Mouse (Mus musculus) NIH3T3 (cell line): ENCODE measurements around the gene Glrx3.
A peak's percentile ranks its signal among the peaks of the same experiment; 100 is the strongest.

Source experiments
- DNase-seq: peaks from one replicate; pipeline ENCODE4 v3.0.0-alpha.2; 2012; ENCODE audit warnings: low read depth

Glrx3 gene

DNA sequence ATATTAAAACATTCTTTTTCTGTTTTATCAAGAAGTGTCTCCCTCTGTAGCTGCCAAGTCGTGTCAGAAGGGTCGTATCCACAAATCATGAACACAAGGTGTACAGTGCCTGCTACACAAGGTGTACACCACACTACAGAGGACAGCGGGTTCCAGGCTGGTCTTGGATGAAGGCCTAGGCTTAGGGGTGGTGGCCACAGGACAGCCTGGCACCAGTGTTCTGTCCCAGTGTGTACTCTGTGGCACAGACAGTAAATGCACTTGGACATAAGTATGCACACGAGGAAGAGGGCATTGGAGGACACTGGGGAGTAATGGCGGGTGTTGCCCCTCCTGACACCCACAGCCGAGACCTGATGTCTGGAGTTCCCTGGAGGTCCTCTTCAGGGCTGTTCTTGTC, 34.7 kb downstream of the Glrx3 start:
- no peak for DNase-seq

DNA sequence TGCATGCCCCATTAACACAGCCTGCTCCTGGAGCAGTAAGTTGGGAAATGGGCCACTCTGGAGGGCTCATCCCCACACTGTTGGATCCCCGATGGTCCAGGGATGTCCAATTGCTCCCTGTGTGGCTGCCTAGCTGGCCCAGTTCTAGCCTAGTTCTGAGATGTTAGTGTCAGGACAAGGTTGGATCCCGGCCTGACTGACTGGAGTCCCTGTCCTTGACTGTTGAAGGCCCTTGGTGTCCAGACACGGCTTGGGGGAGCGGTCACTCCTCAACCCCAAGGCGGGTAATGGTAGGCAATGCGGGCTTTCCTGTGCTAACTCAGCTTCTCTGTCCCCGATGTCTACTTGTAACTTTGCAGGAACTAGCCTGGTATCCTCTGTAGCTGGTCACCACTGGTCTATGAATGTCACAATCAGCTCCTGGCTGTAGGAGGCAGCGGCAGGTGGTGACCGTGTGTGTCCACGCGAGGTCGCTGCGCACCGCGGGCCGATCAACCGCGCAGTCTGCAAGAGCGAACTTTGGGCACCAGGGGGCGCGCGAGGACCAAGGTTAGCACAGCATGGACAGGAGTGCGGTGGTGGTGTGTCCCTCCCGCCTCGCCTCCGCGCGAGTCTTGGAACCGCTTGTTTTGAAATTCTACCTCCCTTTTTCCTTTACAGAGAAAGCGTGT, 40.7 kb downstream of the Glrx3 start:
- DNase-seq = peak; percentile 93

DNA sequence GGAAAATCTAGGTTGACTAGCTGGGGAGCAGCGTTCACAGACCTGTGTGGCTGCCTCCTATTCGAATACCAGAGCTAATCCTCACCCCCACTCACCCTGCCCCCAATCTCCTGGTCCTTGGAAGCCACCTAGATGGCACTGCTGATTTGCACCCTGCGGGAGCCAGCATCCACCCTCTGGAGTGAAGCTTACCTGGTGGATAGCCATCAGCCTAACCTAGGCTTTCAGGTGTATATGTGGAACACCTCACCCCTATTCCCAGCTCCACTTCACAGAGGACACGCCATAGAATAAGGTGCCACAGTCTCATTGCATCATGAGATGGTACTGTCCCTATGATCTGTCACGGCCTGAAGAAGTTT, 41.2 kb downstream of the Glrx3 start:
- no peak for DNase-seq

DNA sequence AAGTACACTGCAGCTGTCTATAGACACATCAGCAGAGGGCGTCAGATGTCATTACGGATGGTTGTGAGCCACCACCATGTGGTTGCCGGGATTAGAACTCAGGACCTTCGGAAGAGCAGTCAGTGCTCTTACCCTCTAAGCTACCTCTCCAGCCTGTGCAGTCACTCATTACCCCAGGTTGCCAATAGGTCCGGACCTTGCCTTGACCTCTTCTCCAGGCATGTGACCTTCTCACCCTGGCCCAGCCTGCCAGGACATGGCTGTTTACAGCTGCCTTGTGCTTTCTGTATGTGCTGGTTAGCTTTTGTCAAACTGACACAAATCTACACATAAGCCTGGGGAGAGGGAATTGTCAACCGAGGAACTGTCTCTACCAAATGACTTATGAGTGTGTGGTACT, 43.4 kb downstream of the Glrx3 start:
- no peak for DNase-seq

DNA sequence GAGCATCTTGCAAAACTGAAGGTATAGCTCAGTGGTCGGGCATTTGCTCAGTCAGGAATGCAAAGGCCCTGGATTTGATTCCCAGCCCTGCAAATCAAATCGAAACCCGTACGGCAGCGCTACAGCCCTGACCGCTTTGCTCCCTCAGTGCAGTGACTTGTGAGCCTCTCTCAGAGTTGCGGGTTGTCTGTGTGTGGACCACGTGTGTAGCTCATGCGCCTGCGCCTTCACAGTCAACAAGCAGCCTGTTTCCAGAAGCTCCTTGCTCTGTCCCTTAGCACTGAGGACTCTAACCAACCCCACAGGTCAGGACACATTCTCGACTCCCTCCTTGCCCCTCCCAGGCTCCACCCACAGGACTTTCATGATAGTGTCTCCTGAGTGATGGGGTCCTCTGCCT, 46.6 kb downstream of the Glrx3 start:
- no peak for DNase-seq

DNA sequence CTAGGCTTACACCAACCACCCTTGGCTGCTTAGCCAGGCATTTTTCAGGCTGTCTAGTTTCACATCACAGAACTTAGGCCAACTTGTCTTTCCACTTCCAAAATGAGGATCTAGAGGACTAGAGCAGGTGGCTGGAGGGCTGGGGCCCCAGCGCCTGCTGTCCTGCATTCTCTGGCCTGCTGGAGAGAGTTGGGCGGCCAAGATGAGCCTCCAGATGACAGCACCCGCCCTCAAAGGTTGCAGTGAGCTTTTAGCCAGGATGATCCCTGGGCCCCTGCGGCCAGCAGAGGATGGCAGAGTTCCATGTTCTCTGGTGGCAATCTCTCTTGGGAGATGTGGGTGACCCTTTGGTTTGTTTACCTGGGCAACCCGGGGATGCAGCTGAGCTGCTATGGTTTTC, 51.0 kb downstream of the Glrx3 start:
- DNase-seq = no peak

DNA sequence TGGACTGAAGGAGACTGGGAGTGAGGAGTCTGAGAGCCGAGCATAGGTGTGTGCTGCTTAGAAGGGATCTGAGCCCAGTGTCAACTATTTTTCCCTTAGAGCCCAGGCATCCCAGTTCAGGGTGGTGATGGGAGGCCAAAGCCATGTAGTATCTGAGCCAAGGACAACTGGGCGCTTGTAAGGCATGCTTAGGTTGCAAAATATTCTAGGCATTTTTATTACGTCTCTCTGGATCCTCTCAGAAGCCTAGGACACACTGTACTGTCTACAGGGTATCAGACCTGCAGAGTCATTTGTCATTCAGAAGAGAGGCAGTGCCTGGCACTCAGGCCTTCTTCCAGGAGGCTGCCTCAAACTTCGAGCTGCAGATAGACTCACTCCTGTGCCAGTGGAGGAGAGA, 53.3 kb downstream of the Glrx3 start:
- DNase-seq = no peak

DNA sequence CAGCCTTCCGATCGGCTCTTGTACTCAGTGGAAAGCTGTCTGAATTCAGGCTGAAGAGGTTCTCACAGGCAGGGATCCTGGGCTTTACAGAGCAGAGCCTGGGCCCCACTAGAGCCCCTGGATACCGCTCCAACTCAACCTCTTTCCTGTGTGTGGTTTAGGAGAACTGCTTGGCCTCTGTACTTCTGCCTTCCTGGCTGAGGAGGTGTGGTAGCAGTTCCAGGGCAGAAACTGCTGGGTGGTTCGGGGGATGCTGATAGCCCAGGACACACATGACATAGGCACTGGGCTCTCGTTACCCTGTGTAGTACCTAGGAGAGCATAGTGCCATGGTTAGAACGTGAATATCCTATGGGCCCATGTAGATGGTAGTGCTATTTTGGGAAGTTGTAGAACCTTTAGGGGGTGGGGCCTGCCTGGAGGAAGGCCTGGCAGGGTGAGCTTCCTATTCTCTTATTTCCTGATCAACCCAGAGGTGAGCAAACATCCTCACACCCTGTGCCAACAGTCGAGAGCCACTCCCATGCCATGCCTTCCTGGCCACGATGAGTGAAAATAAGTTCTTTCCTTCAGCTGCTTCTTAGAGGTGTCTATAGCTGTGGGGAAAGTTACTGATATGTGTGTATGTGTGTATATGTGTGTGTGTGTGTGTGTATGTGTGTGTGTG, 55.0 kb downstream of the Glrx3 start:
- no peak for DNase-seq

DNA sequence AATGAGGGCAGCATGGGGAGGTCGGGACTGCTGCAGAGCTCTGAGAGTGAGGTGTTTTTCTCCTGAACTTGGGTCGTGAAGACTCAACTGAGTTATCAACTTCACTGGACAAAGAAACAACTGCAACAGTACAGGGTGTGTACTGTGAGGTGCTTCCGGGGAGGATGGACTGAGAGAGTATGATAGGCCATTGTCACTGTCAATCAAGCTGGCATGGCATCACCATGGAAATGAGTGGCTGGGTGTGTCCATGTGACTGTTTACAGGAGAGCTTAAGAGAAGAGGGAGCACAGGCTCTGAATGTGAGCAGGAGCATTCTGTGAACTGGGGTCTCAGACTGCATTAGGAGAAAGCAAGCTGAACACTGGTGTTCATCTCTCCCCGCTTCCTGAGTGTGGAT, 61.3 kb downstream of the Glrx3 start:
- no peak for DNase-seq

DNA sequence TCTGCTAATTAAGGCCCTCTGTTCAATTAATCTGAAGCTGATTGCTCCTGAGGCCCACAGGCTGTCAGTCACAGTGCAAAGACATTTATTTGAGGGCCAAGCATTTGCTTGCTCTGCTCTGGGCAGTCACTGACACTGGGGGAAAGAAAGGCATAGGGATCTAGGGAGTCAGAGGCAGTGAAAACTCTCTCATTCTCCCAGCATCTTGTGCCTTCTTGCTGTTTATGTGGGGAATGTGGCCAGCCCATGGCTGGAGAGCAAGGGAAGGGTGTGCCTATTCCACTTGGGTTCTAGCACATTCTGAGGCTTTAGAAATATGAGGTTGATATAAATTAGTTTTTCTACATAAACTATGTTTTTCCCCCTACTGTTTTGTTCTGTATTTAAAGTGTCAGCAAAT, 80.2 kb downstream of the Glrx3 start:
- no peak for DNase-seq

DNA sequence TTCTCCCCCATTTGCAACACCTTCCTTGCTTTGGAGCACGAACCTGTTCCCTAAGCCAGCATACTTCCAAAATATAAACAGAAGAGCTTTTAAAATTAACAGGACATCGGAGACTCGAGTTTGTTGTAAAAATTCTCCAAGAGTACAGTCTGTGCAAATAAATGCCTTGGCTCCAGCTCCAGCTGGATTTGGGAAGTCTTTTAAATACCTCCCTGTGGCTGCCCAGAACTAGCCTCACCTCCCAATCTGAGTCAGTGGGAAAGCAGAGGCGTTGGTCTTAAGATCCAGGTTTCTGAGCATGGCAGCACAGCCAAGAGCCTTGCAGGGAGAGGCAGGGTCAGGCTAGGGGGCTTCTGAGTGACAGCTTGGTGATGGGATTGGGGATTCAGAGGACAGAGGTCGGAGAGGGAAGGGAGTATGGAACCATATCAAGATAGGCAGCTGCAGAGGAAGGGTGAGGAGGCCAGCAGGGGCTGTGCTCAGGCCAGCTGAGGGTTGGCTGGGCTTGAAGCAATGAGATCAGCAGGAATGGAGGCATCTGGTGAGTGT, 80.7 kb downstream of the Glrx3 start:
- DNase-seq = no peak
